Mouse (Mus musculus) liver, embryonic 11.5 days (tissue): ENCODE data around the gene Mab21l3. TPM values are rescaled to one million over a fixed set of nuclear protein-coding genes. Genes with fewer than 3 reads are reported as not detected.

Experiments used
- ATAC-seq: fragments of 200-750 bp; cut with Nextera tagmentation; replicated peaks from 2 replicates; pipeline ENCODE4 v1.8.0; 2017; ENCODE audit warnings: moderate number of reproducible peaks, mild to moderate bottlenecking, moderate TSS enrichment, moderate library complexity; ENCODE audit not compliant: low FRiP score
- DNase-seq: peaks from one replicate; pipeline ENCODE4 v3.0.0-alpha.2; 2017; ENCODE audit warnings: low spot score
- H3K27ac ChIP-seq: fragments of 300-500 bp; sonication (generic); 2 replicates; pipeline ENCODE4 v1.5.1; 2014; ENCODE audit warnings: mild to moderate bottlenecking, low read depth, low read length, control low read depth
- H3K27me3 ChIP-seq: fragments of 300-500 bp; sonication (generic); replicated peaks from 2 replicates; pipeline ENCODE4 v1.6.1; 2014; ENCODE audit warnings: low read length, mixed read lengths; ENCODE audit not compliant: control insufficient read depth, insufficient read depth
- H3K36me3 ChIP-seq: fragments of 300-500 bp; sonication (generic); 2 replicates; pipeline ENCODE4 v1.6.1; 2014; ENCODE audit warnings: mild to moderate bottlenecking, low read length, moderate library complexity, mixed read lengths; ENCODE audit not compliant: control insufficient read depth, insufficient read depth
- H3K4me1 ChIP-seq: fragments of 300-500 bp; sonication (generic); replicated peaks from 2 replicates; pipeline ENCODE4 v1.6.1; 2014; ENCODE audit warnings: low read length, mixed read lengths; ENCODE audit not compliant: control insufficient read depth, insufficient read depth
- H3K4me2 ChIP-seq: fragments of 300-500 bp; sonication (generic); 2 replicates; pipeline ENCODE4 v1.6.1; 2014; ENCODE audit warnings: mild to moderate bottlenecking, control low read depth, moderate library complexity
- H3K4me3 ChIP-seq: fragments of 300-500 bp; sonication (generic); 2 replicates; pipeline ENCODE4 v1.5.1; 2014; ENCODE audit warnings: low read depth, low read length, control low read depth
- H3K9ac ChIP-seq: fragments of 300-500 bp; sonication (generic); 2 replicates; pipeline ENCODE4 v1.6.1; 2014; ENCODE audit warnings: low read depth, low read length, control low read depth
- H3K9me3 ChIP-seq: fragments of 300-500 bp; sonication (generic); 2 replicates; pipeline ENCODE4 v1.6.1; 2016; ENCODE audit warnings: low read length, inconsistent platforms, mixed read lengths; ENCODE audit not compliant: control insufficient read depth
- WGBS: fragments of 180-500 bp; shearing (Covaris S2); extraction: QIAGEN DNeasy Blood & Tissue Kit; methylation state at CpG from one replicate; pipeline ENCODE4 v1.1.7; 2014; 5-methylcytosine and 5-hydroxymethylcytosine counted together
- polyA plus RNA-seq: library from polyadenylated mRNA; unstranded; fragments of >200 nt; fragmentation: Nextera tagmentation; extraction: Ambion mirVana; gene quantifications from 2 replicates; pipeline ENCODE4 v1.2.1, GENCODE M21; 2014

Mab21l3 gene
- polyA plus RNA-seq, 1 experiment from 2014 or later, result 0.11 TPM

- Histone ChIP-seq H3K9ac (no peak overlapping the region), H3K9me3 (no peaks in the 10 kb centered on the region), H3K27me3 (no peaks in the 10 kb centered on the region), H3K36me3 (no peaks in the 10 kb centered on the region), H3K27ac (no peak overlapping the region), H3K4me2 (no peak overlapping the region), H3K4me1 (no peaks in the 10 kb centered on the region), H3K4me3 (no peak overlapping the region)
- no peak for ATAC-seq
- WGBS, result 65% methylated on average over 10 of the region's 10 CpGs
- no peak for DNase-seq
These were observed 36.3 kb downstream of the Mab21l3 start for GRCm38 (mm10) chr3:101812341-101812962.

- 65% methylated on average over 4 of the region's 4 CpGs for WGBS
- Histone ChIP-seq H3K36me3 (no peaks in the 10 kb centered on the region), H3K4me1 (no peaks in the 10 kb centered on the region), H3K4me2 (no peak overlapping the region), H3K27ac (no peak overlapping the region), H3K27me3 (0 out of 2 replicates have a peak, but pooled peaks cover 3% of the 10 kb centered on the region), H3K4me3 (no peak overlapping the region), H3K9me3 (no peaks in the 10 kb centered on the region), H3K9ac (no peak overlapping the region)
- no peak for ATAC-seq
- no peak for DNase-seq
These were observed 36.8 kb downstream of the Mab21l3 start for GRCm38 (mm10) chr3:101811931-101812330.

GRCm38 (mm10) chr3:101807646-101808045 lies 41.1 kb downstream of the Mab21l3 start:
- Histone ChIP-seq H3K4me3 (no peak overlapping the region), H3K9me3 (no peaks in the 10 kb centered on the region), H3K36me3 (no peaks in the 10 kb centered on the region), H3K27me3 (0 out of 2 replicates have a peak, but pooled peaks cover 3% of the 10 kb centered on the region), H3K27ac (no peak overlapping the region), H3K9ac (no peak overlapping the region), H3K4me2 (no peak overlapping the region), H3K4me1 (peaks cover 5% of the 10 kb centered on the region; the same call in 1 of the 2 replicates)
- 89% methylated on average over 6 of the region's 6 CpGs for WGBS
- no peak for DNase-seq
- no peak for ATAC-seq

DNA sequence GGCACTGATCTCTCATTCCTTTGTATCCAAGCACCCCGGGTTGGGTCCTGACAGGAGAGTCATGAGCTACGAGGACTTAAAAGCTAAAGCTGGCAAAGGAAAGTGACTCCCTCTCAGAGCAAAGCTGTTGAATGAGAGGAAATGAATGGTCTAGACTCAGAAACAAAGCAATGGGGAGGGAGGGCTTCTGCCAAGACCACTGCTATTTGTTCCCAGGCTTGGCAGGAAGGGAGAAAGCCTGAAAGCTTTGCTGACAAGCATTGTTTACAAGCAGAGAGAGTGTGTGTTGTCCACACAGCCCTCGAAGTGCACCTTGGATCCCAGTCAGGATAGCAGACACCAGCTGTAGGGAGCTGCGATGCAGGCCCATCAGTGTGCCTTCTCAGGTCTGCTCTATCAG lies 41.8 kb downstream of the Mab21l3 start:
- Histone ChIP-seq H3K9me3 (no peaks in the 10 kb centered on the region), H3K27me3 (0 out of 2 replicates have a peak, but pooled peaks cover 3% of the 10 kb centered on the region), H3K4me3 (no peak overlapping the region), H3K4me1 (peaks cover 5% of the 10 kb centered on the region; the same call in 1 of the 2 replicates), H3K27ac (no peak overlapping the region), H3K4me2 (no peak overlapping the region; the same call in 1 of the 2 replicates), H3K36me3 (no peaks in the 10 kb centered on the region), H3K9ac (no peak overlapping the region)
- DNase-seq, result no peak
- WGBS, result 53% methylated on average over 4 of the region's 4 CpGs
- no peak for ATAC-seq

- Histone ChIP-seq H3K9ac (no peak overlapping the region), H3K4me2 (peak overlapping the region; percentile 42), H3K4me3 (no peak overlapping the region), H3K9me3 (no peaks in the 10 kb centered on the region), H3K4me1 (peaks cover 5% of the 10 kb centered on the region; the same call in 1 of the 2 replicates), H3K27ac (no peak overlapping the region), H3K36me3 (no peaks in the 10 kb centered on the region), H3K27me3 (0 out of 2 replicates have a peak, but pooled peaks cover 3% of the 10 kb centered on the region)
- DNase-seq (peak; percentile 80), ATAC-seq (peak; percentile 82)
- 5% methylated on average over 16 of the region's 16 CpGs for WGBS
These were observed 42.6 kb downstream of the Mab21l3 start for GRCm38 (mm10) chr3:101806149-101806548.

GRCm38 (mm10) chr3:101805562-101806004 lies 43.2 kb downstream of the Mab21l3 start:
- ATAC-seq, result peak; percentile 38
- H3K9ac ChIP-seq, result no peak overlapping the region

DNA sequence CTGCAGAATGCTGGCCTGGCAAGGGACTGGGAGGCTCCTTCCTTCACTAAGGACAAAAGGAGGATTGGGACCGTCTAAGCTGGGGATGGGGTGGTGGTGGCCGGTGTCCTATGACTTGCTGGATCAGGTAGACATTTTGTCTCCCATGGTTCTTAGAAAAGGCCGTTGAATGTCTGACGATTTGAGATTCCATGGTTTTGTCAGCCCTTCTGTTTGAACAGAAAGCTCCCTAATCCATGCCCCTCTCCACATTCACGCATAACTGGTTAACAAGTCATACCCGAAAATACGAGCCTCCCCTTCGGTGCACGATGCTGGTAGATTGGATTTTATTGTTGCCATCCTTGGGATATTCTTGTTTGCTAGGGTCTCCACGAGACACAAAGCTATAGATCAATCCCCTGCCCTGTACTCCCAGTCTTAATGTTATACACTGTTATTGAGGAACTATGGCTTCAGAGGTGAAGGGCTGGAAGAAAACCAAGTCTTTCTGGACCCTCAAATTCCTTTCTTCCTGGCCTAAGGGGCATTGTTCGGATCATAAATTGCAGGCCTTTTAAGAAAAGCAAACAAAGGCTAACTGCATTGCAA lies 43.7 kb downstream of the Mab21l3 start:
- H3K27ac ChIP-seq, result no peak overlapping the region
- H3K36me3 ChIP-seq, result no peaks in the 10 kb centered on the region
- WGBS, result 71% methylated on average over 11 of the region's 11 CpGs
- no peak for DNase-seq
- no peaks in the 10 kb centered on the region for H3K9me3 ChIP-seq
- H3K4me2 ChIP-seq, result 0 out of 2 replicates have a peak overlapping the region, but pooled peaks have one; percentile 14
- peaks cover 5% of the 10 kb centered on the region; the same call in 1 of the 2 replicates for H3K4me1 ChIP-seq
- no peak overlapping the region for H3K4me3 ChIP-seq
- no peak overlapping the region for H3K9ac ChIP-seq
- H3K27me3 ChIP-seq, result 0 out of 2 replicates have a peak, but pooled peaks cover 3% of the 10 kb centered on the region
- no peak for ATAC-seq

More at GRCm38 (mm10) chr3:101805562-101806004, 43.2 kb downstream of the Mab21l3 start:
- no peak for DNase-seq
- Histone ChIP-seq H3K27me3 (0 out of 2 replicates have a peak, but pooled peaks cover 3% of the 10 kb centered on the region), H3K4me2 (0 out of 2 replicates have a peak overlapping the region, but pooled peaks have one; percentile 14), H3K9me3 (no peaks in the 10 kb centered on the region), H3K27ac (no peak overlapping the region), H3K36me3 (no peaks in the 10 kb centered on the region), H3K4me1 (peaks cover 5% of the 10 kb centered on the region; the same call in 1 of the 2 replicates), H3K4me3 (no peak overlapping the region)
- 33% methylated on average over 13 of the region's 13 CpGs for WGBS

- H3K36me3 ChIP-seq, result no peaks in the 10 kb centered on the region
- 0 out of 2 replicates have a peak, but pooled peaks cover 3% of the 10 kb centered on the region for H3K27me3 ChIP-seq
- H3K4me3 ChIP-seq, result no peak overlapping the region
- no peak overlapping the region for H3K9ac ChIP-seq
- DNase-seq, result no peak
- H3K4me2 ChIP-seq, result no peak overlapping the region
- no peak overlapping the region for H3K27ac ChIP-seq
- H3K9me3 ChIP-seq, result no peaks in the 10 kb centered on the region
- no peak for ATAC-seq
- H3K4me1 ChIP-seq, result peaks cover 5% of the 10 kb centered on the region; the same call in 1 of the 2 replicates
- 57% methylated on average over 6 of the region's 6 CpGs for WGBS
These were observed 44.4 kb downstream of the Mab21l3 start for GRCm38 (mm10) chr3:101804331-101804730.
